Mouse (Mus musculus) myocyte (in vitro differentiated cells): ENCODE results near the gene Ccnt2. TPM values are rescaled to one million over a fixed set of nuclear protein-coding genes. Genes with fewer than 3 reads are reported as not detected.
"Not testable (repeated sequence)": the region's sequence is repeated elsewhere in the genome, so short reads cannot be mapped to it uniquely, and the experiment has no call there.

Experiments used
- H3K27me3 ChIP-seq: one replicate; pipeline ENCODE4 v1.6.1; 2011; ENCODE audit not compliant: control insufficient read depth, insufficient read depth, insufficient read length
- H3K36me3 ChIP-seq: one replicate; pipeline ENCODE4 v1.6.1; 2011; ENCODE audit not compliant: control insufficient read depth, insufficient read depth
- H3K4me2 ChIP-seq: one replicate; pipeline ENCODE4 v1.6.1; 2011; ENCODE audit warnings: low read depth, control low read depth
- H3K4me3 ChIP-seq: one replicate; pipeline ENCODE4 v1.5.1; 2011; ENCODE audit warnings: mild to moderate bottlenecking, control low read depth, moderate library complexity
- H3K79me2 ChIP-seq: one replicate; pipeline ENCODE4 v1.6.1; 2011; ENCODE audit not compliant: control insufficient read depth, insufficient read depth
- H3ac ChIP-seq: one replicate; pipeline ENCODE4 v1.6.1; 2011; ENCODE audit not compliant: control insufficient read depth, insufficient read length
- CEBPB ChIP-seq: IDR thresholded peaks from 2 replicates; pipeline ENCODE4 v1.6.1; 2011; ENCODE audit warnings: mild to moderate bottlenecking, moderate library complexity; ENCODE audit not compliant: poor library complexity, insufficient read depth, severe bottlenecking
- E2F4 ChIP-seq: IDR thresholded peaks from one replicate; pipeline ENCODE4 v1.6.1; 2011; ENCODE audit warnings: mild to moderate bottlenecking, control low read depth, moderate library complexity; ENCODE audit not compliant: insufficient read depth
- MAX ChIP-seq: IDR thresholded peaks from one replicate; pipeline ENCODE4 v1.6.1; 2011; ENCODE audit warnings: low read depth, mild to moderate bottlenecking, control low read depth
- MYOD1 ChIP-seq, 3 experiments: IDR thresholded peaks; one replicate each; pipeline ENCODE4 v1.6.1; 2011; ENCODE audit warnings: control low read depth in 2 of 3, low read depth in 2 of 3, mild to moderate bottlenecking in 2 of 3, moderate library complexity in 1 of 3; ENCODE audit not compliant: insufficient read length in 2 of 3, control insufficient read depth in 1 of 3
- MYOG ChIP-seq, 3 experiments: IDR thresholded peaks; one replicate each; pipeline ENCODE4 v1.6.1; 2011; ENCODE audit warnings: control low read depth in 2 of 3, low read depth in 2 of 3, mild to moderate bottlenecking in 2 of 3; ENCODE audit not compliant: insufficient read length in 2 of 3, control insufficient read depth in 1 of 3, insufficient read depth in 1 of 3
- POLR2A ChIP-seq: IDR thresholded peaks from one replicate; pipeline ENCODE4 v1.6.1; 2011; ENCODE audit warnings: low read depth, mild to moderate bottlenecking, control low read depth, moderate library complexity; ENCODE audit not compliant: insufficient read length
- POLR2AphosphoS2 ChIP-seq: IDR thresholded peaks from one replicate; pipeline ENCODE4 v1.6.1; 2011; ENCODE audit warnings: low read depth, control low read depth; ENCODE audit not compliant: insufficient read length
- REST ChIP-seq: IDR thresholded peaks from one replicate; pipeline ENCODE4 v1.6.1; 2011; ENCODE audit warnings: mild to moderate bottlenecking, control low read depth, moderate library complexity; ENCODE audit not compliant: insufficient read depth, insufficient read length
- SRF ChIP-seq: IDR thresholded peaks from one replicate; pipeline ENCODE4 v1.6.1; 2011; ENCODE audit warnings: low read depth; ENCODE audit not compliant: control insufficient read depth, insufficient read length
- TCF12 ChIP-seq: IDR thresholded peaks from one replicate; pipeline ENCODE4 v1.6.1; 2011; ENCODE audit warnings: mild to moderate bottlenecking, control low read depth; ENCODE audit not compliant: poor library complexity, insufficient read depth, severe bottlenecking
- TCF3 ChIP-seq: IDR thresholded peaks from one replicate; pipeline ENCODE4 v1.6.1; 2011; ENCODE audit warnings: low read depth, control low read depth; ENCODE audit not compliant: insufficient read length
- USF1 ChIP-seq: IDR thresholded peaks from one replicate; pipeline ENCODE4 v1.6.1; 2011; ENCODE audit warnings: low read depth, mild to moderate bottlenecking, control low read depth, moderate library complexity
- polyA plus RNA-seq: library from polyadenylated mRNA; unstranded; fragments of >200 nt; fragmentation: generic; extraction: Trizol; gene quantifications from one replicate; pipeline ENCODE4 v1.2.1, GENCODE M21; 2012; ENCODE audit warnings: missing spikeins

Gene Ccnt2
- polyA plus RNA-seq, 1 experiment = 9.0 TPM

DNA sequence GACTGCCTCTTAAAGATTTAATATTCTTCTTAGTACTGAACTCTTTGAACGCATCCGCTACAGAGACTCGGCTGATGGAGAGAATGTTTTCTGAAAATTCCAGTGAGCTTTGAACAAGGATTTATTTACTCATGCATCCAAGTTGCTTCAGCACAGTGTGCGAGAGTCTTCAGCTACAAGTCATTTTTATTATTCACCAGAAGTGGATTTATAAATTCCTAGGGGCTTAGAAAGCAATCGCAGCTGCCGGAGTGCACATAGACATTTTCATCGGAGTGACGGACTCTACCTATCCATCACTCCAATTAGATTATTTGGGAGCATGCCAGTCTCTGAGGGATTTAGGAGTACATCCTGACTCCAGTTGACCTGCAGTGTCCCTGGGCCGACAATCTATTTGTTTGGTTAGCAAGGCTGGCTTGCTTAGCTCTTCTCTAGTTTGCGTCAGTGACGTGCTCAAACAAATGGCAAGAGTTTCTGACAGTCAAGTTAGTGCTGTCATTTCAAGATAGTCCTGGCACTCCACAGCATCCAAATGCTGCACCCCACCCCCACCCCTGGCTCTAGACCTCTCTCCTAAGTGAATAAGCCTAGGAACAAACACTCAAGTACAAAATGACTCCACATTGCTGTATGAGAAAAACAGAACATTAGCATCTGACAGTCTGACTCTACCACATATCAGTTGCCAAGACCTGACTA, 23.4 kb upstream of the Ccnt2 start:
- TF ChIP-seq TCF3 (no peak), MYOD1 (IDR thresholded peaks at IDR 0.05; ENCODE audit: control insufficient read depth in 1 of 3, insufficient read length in 2 of 3, low read depth in 2 of 3) (no peak), POLR2AphosphoS2 (no peak)
- Histone ChIP-seq H3K36me3 (no peaks in the 10 kb centered on the region), H3K4me3 (no peak overlapping the region), H3K4me2 (no peak overlapping the region), H3ac (no peak overlapping the region), H3K27me3 (no peaks in the 10 kb centered on the region), H3K79me2 (no peaks in the 10 kb centered on the region)

- Histone ChIP-seq H3K4me3 (no peak overlapping the region), H3K79me2 (no peaks in the 10 kb centered on the region), H3ac (no peak overlapping the region), H3K36me3 (no peaks in the 10 kb centered on the region), H3K27me3 (no peaks in the 10 kb centered on the region), H3K4me2 (no peak overlapping the region)
- no peak for TF ChIP-seq TCF3
- TF ChIP-seq E2F4 = no peak
- no peak for TF ChIP-seq POLR2AphosphoS2
- no peak for TF ChIP-seq TCF12
- TF ChIP-seq REST = no peak
- no peak for TF ChIP-seq CEBPB
- no peak for TF ChIP-seq MYOD1 (IDR thresholded peaks at IDR 0.05; ENCODE audit: control insufficient read depth in 1 of 3, insufficient read length in 2 of 3, low read depth in 2 of 3)
- no peak for TF ChIP-seq MAX
- TF ChIP-seq SRF = no peak
- TF ChIP-seq POLR2A = no peak
- no peak for TF ChIP-seq MYOG (IDR thresholded peaks at IDR 0.05; ENCODE audit: control insufficient read depth in 1 of 3, insufficient read depth in 1 of 3, insufficient read length in 2 of 3, low read depth in 2 of 3)
- no peak for TF ChIP-seq USF1
These were observed 18.2 kb upstream of the Ccnt2 start for GRCm38 (mm10) chr1:127755806-127756205.

GRCm38 (mm10) chr1:127756331-127757163, 17.4 kb upstream of the Ccnt2 start:
- Histone ChIP-seq H3K4me3 (no peak overlapping the region), H3K4me2 (no peak overlapping the region), H3K27me3 (no peaks in the 10 kb centered on the region), H3K36me3 (no peaks in the 10 kb centered on the region), H3K79me2 (no peaks in the 10 kb centered on the region), H3ac (no peak overlapping the region)
- TF ChIP-seq USF1 (no peak), SRF (no peak), MAX (no peak), CEBPB (no peak), MYOG (IDR thresholded peaks at IDR 0.05; ENCODE audit: control insufficient read depth in 1 of 3, insufficient read depth in 1 of 3, insufficient read length in 2 of 3, low read depth in 2 of 3) (no peak)

DNA sequence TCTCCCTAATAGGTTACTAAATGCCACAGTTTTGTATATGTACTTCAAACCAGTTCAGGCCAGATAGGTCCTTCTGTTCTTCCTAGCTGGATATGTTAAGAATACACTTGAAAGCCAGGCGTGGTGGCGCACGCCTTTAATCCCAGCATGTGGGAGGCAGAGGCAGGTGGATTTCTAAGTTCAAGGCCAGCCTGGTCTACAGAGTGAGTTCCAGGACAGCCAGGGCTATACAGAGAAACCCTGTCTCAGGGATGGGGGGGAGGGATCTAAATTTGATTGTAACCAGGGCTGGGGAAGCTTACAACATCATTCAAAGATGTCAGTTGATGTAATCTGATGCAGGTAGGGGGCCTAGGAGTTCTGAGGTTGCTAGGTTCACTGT, 16.8 kb upstream of the Ccnt2 start:
- H3K27me3 ChIP-seq, H3K36me3 ChIP-seq: not testable (repeated sequence)

GRCm38 (mm10) chr1:127765468-127765867, 8.5 kb upstream of the Ccnt2 start:
- no peak overlapping the region for H3K4me2 ChIP-seq
- TF ChIP-seq MAX = no peak
- TF ChIP-seq MYOD1 (IDR thresholded peaks at IDR 0.05; ENCODE audit: control insufficient read depth in 1 of 3, insufficient read length in 2 of 3, low read depth in 2 of 3) = no peak
- no peak for TF ChIP-seq SRF
- TF ChIP-seq POLR2AphosphoS2 = no peak
- no peak for TF ChIP-seq USF1
- TF ChIP-seq POLR2A = no peak
- no peak for TF ChIP-seq E2F4
- TF ChIP-seq TCF12 = no peak
- no peak for TF ChIP-seq MYOG (IDR thresholded peaks at IDR 0.05; ENCODE audit: control insufficient read depth in 1 of 3, insufficient read depth in 1 of 3, insufficient read length in 2 of 3, low read depth in 2 of 3)
- TF ChIP-seq REST = no peak
- no peak for TF ChIP-seq CEBPB
- H3K79me2 ChIP-seq = no peaks in the 10 kb centered on the region

More for the DNA sequence above, 16.8 kb upstream of the Ccnt2 start:
- H3ac ChIP-seq, H3K4me2 ChIP-seq, H3K79me2 ChIP-seq, H3K4me3 ChIP-seq: not testable (repeated sequence)

More at GRCm38 (mm10) chr1:127765468-127765867, 8.5 kb upstream of the Ccnt2 start:
- H3K4me3 ChIP-seq = no peak overlapping the region
- no peaks in the 10 kb centered on the region for H3K36me3 ChIP-seq
- no peaks in the 10 kb centered on the region for H3K27me3 ChIP-seq
- no peak overlapping the region for H3ac ChIP-seq
